Mouse (Mus musculus) midbrain, embryonic 11.5 days (tissue): ENCODE data around the gene Vmn2r7. TPM values are rescaled to one million over a fixed set of nuclear protein-coding genes. Genes with fewer than 3 reads are reported as not detected.
"Not testable (repeated sequence)": the region's sequence is repeated elsewhere in the genome, so short reads cannot be mapped to it uniquely, and the experiment has no call there.

Experiments used
- ATAC-seq: fragments of 200-750 bp; cut with Nextera tagmentation; 2 replicates; pipeline ENCODE4 v1.8.0; 2017; ENCODE audit warnings: moderate TSS enrichment, moderate library complexity; ENCODE audit not compliant: low FRiP score
- DNase-seq: peaks from one replicate; pipeline ENCODE4 v3.0.0; 2015; ENCODE audit warnings: low spot score; ENCODE audit errors: missing footprints
- H3K27ac ChIP-seq: fragments of 300-500 bp; sonication (generic); 2 replicates; pipeline ENCODE4 v1.5.1; 2014; ENCODE audit warnings: low read depth, low read length
- H3K27me3 ChIP-seq: fragments of 300-500 bp; sonication (generic); 2 replicates; pipeline ENCODE4 v1.6.1; 2014; ENCODE audit warnings: mild to moderate bottlenecking, low read length, moderate library complexity, mixed read lengths; ENCODE audit not compliant: control insufficient read depth, insufficient read depth
- H3K36me3 ChIP-seq: fragments of 300-500 bp; sonication (generic); 2 replicates; pipeline ENCODE4 v1.6.1; 2014; ENCODE audit warnings: mild to moderate bottlenecking, low read length, moderate library complexity, mixed read lengths; ENCODE audit not compliant: control insufficient read depth, insufficient read depth
- H3K4me1 ChIP-seq: fragments of 300-500 bp; sonication (generic); 2 replicates; pipeline ENCODE4 v1.6.1; 2014; ENCODE audit warnings: low read length; ENCODE audit not compliant: control insufficient read depth, insufficient read depth
- H3K4me2 ChIP-seq: fragments of 300-500 bp; sonication (generic); 2 replicates; pipeline ENCODE4 v1.6.1; 2014; ENCODE audit warnings: mild to moderate bottlenecking, moderate library complexity
- H3K4me3 ChIP-seq: fragments of 300-500 bp; sonication (generic); 2 replicates; pipeline ENCODE4 v1.5.1; 2014; ENCODE audit warnings: low read depth, low read length
- H3K9ac ChIP-seq: fragments of 300-500 bp; sonication (generic); 2 replicates; pipeline ENCODE4 v1.6.1; 2014; ENCODE audit warnings: low read length
- H3K9me3 ChIP-seq: fragments of 300-500 bp; sonication (generic); 2 replicates; pipeline ENCODE4 v1.6.1; 2016; ENCODE audit warnings: low read length; ENCODE audit not compliant: control insufficient read depth
- WGBS: fragments of 180-500 bp; shearing (Covaris S2); extraction: QIAGEN DNeasy Blood & Tissue Kit; methylation state at CpG from one replicate; pipeline ENCODE4 v1.1.7; 2014; 5-methylcytosine and 5-hydroxymethylcytosine counted together
- polyA plus RNA-seq: library from polyadenylated mRNA; unstranded; fragments of >200 nt; fragmentation: Nextera tagmentation; extraction: Ambion mirVana; gene quantifications from 2 replicates; pipeline ENCODE4 v1.2.1, GENCODE M21; 2014

Vmn2r7 gene
- polyA plus RNA-seq, 1 experiment from 2014 or later, result not detected

DNA sequence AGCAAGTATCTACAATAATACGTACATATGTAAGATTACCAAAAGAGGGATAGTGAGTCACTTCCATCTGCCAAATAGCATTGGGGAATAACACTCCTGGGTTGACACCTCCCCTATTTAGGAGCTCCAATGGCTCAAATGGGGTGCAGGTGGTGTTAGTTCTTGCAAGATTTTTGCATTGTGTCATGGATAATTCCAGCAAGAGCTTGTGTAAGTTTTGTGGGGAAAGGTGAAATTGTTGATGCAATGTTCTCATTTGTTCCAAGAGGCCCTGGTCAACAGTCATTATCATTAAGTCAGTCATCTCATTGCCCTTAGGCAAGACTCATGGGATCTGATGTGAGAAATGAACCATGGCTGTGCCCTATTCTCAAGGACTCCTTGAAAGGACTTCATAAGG, 61.7 kb downstream of the Vmn2r7 start:
- DNase-seq (no peak), ATAC-seq (no peak)
- Histone ChIP-seq H3K9ac (no peak overlapping the region), H3K4me1 (no peaks in the 10 kb centered on the region), H3K36me3 (no peaks in the 10 kb centered on the region), H3K4me3 (no peak overlapping the region), H3K27ac (no peak overlapping the region), H3K4me2 (no peak overlapping the region), H3K9me3 (no peaks in the 10 kb centered on the region), H3K27me3 (no peaks in the 10 kb centered on the region)
- WGBS, result 91% methylated on average over 1 of the region's 1 CpGs

DNA sequence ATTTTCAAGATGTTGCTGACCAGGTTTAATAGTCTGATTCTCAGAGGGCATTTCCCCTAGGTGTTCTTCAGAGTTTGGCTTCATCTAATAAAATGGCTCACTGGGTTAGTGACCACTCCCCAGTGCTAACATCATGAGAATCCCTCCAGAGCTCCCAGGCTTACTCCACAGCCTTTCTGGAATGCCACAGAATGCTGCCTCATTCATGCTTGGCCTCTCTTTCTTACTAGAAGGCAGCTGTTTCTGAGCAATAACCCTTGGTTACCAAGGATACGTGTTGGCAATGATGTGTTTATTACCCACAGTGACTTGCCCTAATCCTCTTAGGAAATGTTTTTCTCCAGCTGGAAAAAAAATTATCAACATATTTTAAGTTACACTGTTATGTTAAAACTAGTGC, 72.4 kb downstream of the Vmn2r7 start:
- Histone ChIP-seq H3K9me3 (no peaks in the 10 kb centered on the region), H3K4me3 (no peak overlapping the region), H3K36me3 (no peaks in the 10 kb centered on the region), H3K27me3 (no peaks in the 10 kb centered on the region), H3K4me2 (no peak overlapping the region), H3K4me1 (no peaks in the 10 kb centered on the region), H3K27ac (no peak overlapping the region), H3K9ac (no peak overlapping the region)
- 83% methylated on average over 1 of the region's 1 CpGs for WGBS
- no peak for DNase-seq
- ATAC-seq, result no peak

DNA sequence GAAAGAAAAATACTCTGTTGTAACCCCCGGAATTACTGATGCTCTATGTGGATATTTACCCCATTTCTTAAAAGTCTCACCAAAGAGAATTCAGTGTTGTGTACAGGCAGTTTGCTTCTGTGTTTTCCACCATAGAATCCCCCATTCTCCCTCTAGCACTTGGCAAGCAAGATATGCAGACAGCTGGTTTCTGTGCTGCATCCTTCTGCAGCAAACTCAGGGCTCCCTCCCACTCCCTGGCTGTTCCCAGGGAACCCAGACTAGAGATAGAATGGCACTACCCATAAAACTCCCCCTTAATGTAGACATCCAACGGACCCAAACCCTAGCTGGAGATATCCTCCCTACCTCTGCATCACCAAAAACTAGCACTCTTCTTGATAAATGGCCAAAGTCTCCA, 88.4 kb downstream of the Vmn2r7 start:
- no peak overlapping the region for H3K9ac ChIP-seq
- WGBS, result 85% methylated on average over 2 of the region's 2 CpGs
- H3K9me3 ChIP-seq, result no peaks in the 10 kb centered on the region
- H3K27me3 ChIP-seq, result no peaks in the 10 kb centered on the region
- ATAC-seq (no peak), DNase-seq (no peak)
- H3K4me3 ChIP-seq, result no peak overlapping the region
- H3K36me3 ChIP-seq, result no peaks in the 10 kb centered on the region
- H3K27ac ChIP-seq, result no peak overlapping the region
- no peaks in the 10 kb centered on the region for H3K4me1 ChIP-seq
- H3K4me2 ChIP-seq, result no peak overlapping the region

DNA sequence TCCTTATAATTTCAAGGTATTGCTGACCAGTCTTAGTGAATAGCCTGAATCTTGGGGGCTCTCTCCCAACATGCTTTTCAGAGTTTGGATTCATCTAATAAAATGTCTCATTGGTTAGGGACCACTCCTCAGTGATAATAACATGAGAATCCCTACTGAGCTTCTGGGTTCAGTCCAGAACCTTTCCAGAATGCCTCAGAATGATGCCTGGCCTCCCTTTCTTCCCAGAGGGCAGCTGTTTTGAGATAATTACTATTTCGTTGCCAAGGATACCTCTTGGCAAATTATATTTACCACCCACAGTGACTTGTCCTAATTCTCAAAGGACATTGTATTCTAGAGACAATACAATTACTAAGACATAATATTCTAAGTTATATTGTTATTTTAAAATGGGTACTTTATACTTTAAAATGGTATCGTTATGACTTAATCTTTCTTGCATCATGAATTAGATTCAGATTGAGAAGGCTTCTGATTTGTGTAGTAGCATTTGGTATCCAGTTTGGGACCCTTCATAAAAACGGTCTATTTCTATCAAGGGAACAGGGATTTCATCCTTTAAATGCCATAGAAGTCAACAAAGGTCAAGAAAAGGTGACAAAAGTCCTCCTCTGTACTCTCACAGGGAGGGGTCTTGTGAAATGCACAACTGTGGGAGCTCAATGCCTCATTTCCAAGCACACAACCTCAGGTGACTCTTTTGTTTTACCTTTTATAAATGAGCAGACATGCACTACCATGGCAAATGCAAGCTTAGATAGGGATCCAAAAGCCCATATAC, 117.2 kb downstream of the Vmn2r7 start:
- not testable (repeated sequence) for H3K27me3 ChIP-seq, H3K4me2 ChIP-seq, H3K9me3 ChIP-seq, ATAC-seq, H3K4me3 ChIP-seq, DNase-seq, H3K36me3 ChIP-seq, H3K27ac ChIP-seq, H3K9ac ChIP-seq, H3K4me1 ChIP-seq
- WGBS, result 79% methylated on average over 3 of the region's 3 CpGs

DNA sequence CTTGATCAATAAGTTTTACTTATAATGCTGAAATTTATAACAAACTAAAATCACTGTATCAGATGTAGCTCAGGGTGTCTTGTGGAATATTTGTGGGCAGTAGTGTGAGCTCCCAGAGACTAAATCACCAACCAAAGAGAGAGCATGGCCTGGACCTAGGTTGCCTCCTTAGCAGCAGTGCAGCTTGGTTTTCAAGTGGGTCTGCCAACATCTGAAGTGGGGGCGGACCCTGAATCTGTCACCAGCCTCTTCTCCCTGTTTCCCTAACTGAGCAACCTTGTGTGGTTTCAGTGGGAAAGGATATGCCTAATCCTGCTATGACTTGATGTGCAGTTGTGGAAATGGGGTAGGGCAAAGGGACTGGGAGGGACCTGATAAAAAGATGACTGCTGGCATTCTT, 118.8 kb downstream of the Vmn2r7 start:
- H3K9ac ChIP-seq, H3K4me2 ChIP-seq, H3K27me3 ChIP-seq, H3K36me3 ChIP-seq, DNase-seq, H3K9me3 ChIP-seq, H3K27ac ChIP-seq, ATAC-seq, H3K4me3 ChIP-seq, H3K4me1 ChIP-seq: not testable (repeated sequence)
- WGBS, result 100% methylated on average over 1 of the region's 1 CpGs

DNA sequence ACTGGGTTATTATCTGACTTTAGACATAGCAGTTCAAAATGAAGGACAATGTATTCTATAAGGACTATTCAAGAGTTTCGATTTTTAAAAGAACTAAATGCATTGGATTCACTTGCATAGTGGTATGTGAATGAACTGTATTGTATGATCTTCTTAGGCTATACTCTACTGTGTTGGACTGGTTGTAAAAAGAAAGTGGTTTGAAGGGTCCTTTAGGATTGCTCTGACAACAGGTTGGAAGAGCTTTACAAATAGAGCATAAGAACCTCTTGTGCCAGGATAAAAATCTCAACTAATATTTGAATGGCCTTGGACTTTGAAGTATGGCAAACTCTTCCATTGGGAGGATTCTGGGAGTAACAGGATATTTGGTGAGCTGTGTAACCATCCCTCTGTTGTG, 168.5 kb downstream of the Vmn2r7 start:
- H3K9me3 ChIP-seq, H3K9ac ChIP-seq, DNase-seq, H3K27me3 ChIP-seq, H3K4me1 ChIP-seq, H3K36me3 ChIP-seq, H3K27ac ChIP-seq, H3K4me3 ChIP-seq, H3K4me2 ChIP-seq, ATAC-seq: not testable (repeated sequence)
- 94% methylated on average over 1 of the region's 1 CpGs for WGBS
